Mouse (Mus musculus) left cerebral cortex, postnatal 14 days (tissue): ENCODE measurements around the gene Gm5148. TPM values are rescaled to one million over a fixed set of nuclear protein-coding genes. Genes with fewer than 3 reads are reported as not detected.

Source experiments
- DNase-seq, 2 experiments: peaks; one replicate each; pipeline ENCODE4 v3.0.0; 2021 to 2022; ENCODE audit warnings: low spot score in 2 of 2, mixed read lengths in 1 of 2
- intact Hi-C: fragments of 180-260 bp; cut with DNase I; formaldehyde crosslinking; loops from one replicate; pipeline ENCODE4 v1.15.1; 2025
- long read RNA-seq, 2 experiments: library from polyadenylated mRNA; stranded (forward); transcript quantifications; one replicate each; pipeline ENCODE4 v2.0.0; 2021
- total RNA-seq, 2 experiments: library from RNA; stranded (reverse); gene quantifications; 2 replicates each; pipeline ENCODE4 v1.2.3; 2021

Gm5148 gene
- total RNA-seq = 1 to 10 TPM; 2.1 to 2.6 TPM
- long read RNA-seq, experiment 1, partial matches to known transcripts = 0 of 1 reads
- long read RNA-seq, experiment 1, other reads (novel, unspliced or antisense) = 0 of 1 reads
- long read RNA-seq, experiment 2 = 0 reads

- intact Hi-C loops = no loop called here
- peak; percentile 40 to 42 for DNase-seq
Measured at GRCm38 (mm10) chr3:37724171-37724804, at the start of gene Gm5148. Gm5148 (minus strand) TSS chr3:37724490.

GRCm38 (mm10) chr3:37770951-37771350 is 46.7 kb upstream of the Gm5148 start:
- intact Hi-C loops = no loop called here
- DNase-seq = no peak

- DNase-seq = peak; percentile 72 to 73
- intact Hi-C loops = no loop called here
Measured at GRCm38 (mm10) chr3:37769268-37769756, 45.0 kb upstream of the Gm5148 start.

GRCm38 (mm10) chr3:37767147-37768015 is 43.1 kb upstream of the Gm5148 start:
- intact Hi-C loops = no loop called here
- no peak for DNase-seq

- intact Hi-C loops = no loop called here
- DNase-seq = no peak
Measured at GRCm38 (mm10) chr3:37766628-37767027, 42.3 kb upstream of the Gm5148 start.

GRCm38 (mm10) chr3:37765971-37766370 is 41.7 kb upstream of the Gm5148 start:
- DNase-seq = no peak

GRCm38 (mm10) chr3:37765275-37765674 is 41.0 kb upstream of the Gm5148 start:
- DNase-seq = no peak
- intact Hi-C loops = no loop called here

More at GRCm38 (mm10) chr3:37765971-37766370, 41.7 kb upstream of the Gm5148 start:
- intact Hi-C loops = no loop called here

- intact Hi-C loops = no loop called here
- DNase-seq = no peak
Measured at GRCm38 (mm10) chr3:37762303-37762702, 38.0 kb upstream of the Gm5148 start.

GRCm38 (mm10) chr3:37761741-37762140 is 37.5 kb upstream of the Gm5148 start:
- intact Hi-C loops = no loop called here
- no peak for DNase-seq

GRCm38 (mm10) chr3:37760866-37761265 is 36.6 kb upstream of the Gm5148 start:
- intact Hi-C loops = no loop called here
- DNase-seq = no peak

- intact Hi-C loops = no loop called here
Measured at GRCm38 (mm10) chr3:37758611-37759322, 34.5 kb upstream of the Gm5148 start.

GRCm38 (mm10) chr3:37758124-37758523 is 33.8 kb upstream of the Gm5148 start:
- intact Hi-C loops = no loop called here
- DNase-seq = peak; percentile 20 to 31

More at GRCm38 (mm10) chr3:37758611-37759322, 34.5 kb upstream of the Gm5148 start:
- no peak for DNase-seq

GRCm38 (mm10) chr3:37757613-37758012 is 33.3 kb upstream of the Gm5148 start:
- intact Hi-C loops = no loop called here
- no peak for DNase-seq

- intact Hi-C loops = no loop called here
- no peak for DNase-seq
Measured at GRCm38 (mm10) chr3:37756005-37756404, 31.7 kb upstream of the Gm5148 start.

- no peak for DNase-seq
- intact Hi-C loops = no loop called here
Measured at GRCm38 (mm10) chr3:37754639-37755038, 30.3 kb upstream of the Gm5148 start.

- no peak for DNase-seq
- intact Hi-C loops = no loop called here
Measured at GRCm38 (mm10) chr3:37753148-37753547, 28.9 kb upstream of the Gm5148 start.

GRCm38 (mm10) chr3:37748002-37748733 is 23.9 kb upstream of the Gm5148 start:
- intact Hi-C loops = no loop called here

GRCm38 (mm10) chr3:37747258-37748001 is 23.1 kb upstream of the Gm5148 start:
- no peak for DNase-seq
- intact Hi-C loops = no loop called here

More at GRCm38 (mm10) chr3:37748002-37748733, 23.9 kb upstream of the Gm5148 start:
- DNase-seq = peak; percentile 37 to 42
